Mouse (Mus musculus): ENCODE measurements around the gene 4931440F15Rik. TPM values are rescaled to one million over a fixed set of nuclear protein-coding genes. Genes with fewer than 3 reads are reported as not detected.

Gene 4931440F15Rik
- polyA plus RNA-seq, 1 experiment from 2014 or later = 0.23 TPM

DNA sequence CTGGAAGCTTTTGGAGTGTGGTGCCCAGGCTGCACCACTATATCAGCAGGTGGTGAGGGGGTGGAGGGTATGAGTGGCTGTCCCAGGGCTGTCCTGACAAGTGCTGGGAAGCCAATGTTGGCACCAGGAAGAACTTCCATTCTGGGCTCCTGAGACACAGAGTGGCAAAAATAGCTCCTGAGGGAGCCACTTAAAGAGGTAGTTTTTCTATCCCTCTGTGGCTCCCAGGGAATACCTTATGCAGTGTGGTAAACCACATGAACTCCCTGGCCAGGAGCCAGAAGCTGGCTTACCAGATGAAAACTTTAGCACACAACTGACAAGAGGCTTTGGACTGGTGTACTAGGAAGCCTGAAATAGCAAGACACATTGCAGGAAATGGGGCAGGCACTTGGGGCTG, 47.5 kb downstream of the 4931440F15Rik start:
- H3K4me3 ChIP-seq = no peak overlapping the region
- H3K27ac ChIP-seq (replicated peaks) = peak overlapping the region; percentile 87
- no peaks in the 10 kb centered on the region for H3K36me3 ChIP-seq
- H3K9ac ChIP-seq = no peak overlapping the region
- peak; percentile 66; the same call in 1 of the 2 replicates for ATAC-seq (ENCODE audit: extremely low read depth, insufficient number of reproducible peaks, low FRiP score, low TSS enrichment)
- H3K9me3 ChIP-seq = no peaks in the 10 kb centered on the region
- no peak overlapping the region for H3K4me2 ChIP-seq
- H3K4me1 ChIP-seq = peaks cover 25% of the 10 kb centered on the region
- no peaks in the 10 kb centered on the region for H3K27me3 ChIP-seq (replicated peaks)

DNA sequence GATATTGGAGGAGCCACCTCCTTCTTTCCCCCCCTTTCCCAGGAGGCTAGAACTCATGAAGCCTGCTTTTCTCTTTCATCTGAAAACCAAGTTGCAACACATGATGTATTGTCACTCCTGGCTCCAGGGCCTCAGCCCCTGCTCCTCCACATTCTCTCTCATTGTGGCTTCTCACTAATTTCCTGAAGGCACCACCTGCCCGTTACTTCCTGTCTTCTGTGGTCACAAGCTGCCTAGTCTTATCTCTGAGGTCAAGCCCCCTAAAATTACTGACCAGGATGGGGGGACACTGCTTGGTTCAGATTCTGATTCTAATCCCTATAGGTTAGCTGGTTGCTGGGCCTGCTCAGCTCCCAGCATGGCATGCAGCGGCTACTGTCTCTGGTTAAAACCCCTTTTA, 50.7 kb downstream of the 4931440F15Rik start:
- Histone ChIP-seq H3K36me3 (no peaks in the 10 kb centered on the region), H3K9ac (no peak overlapping the region), H3K4me3 (no peak overlapping the region), H3K4me2 (no peak overlapping the region), H3K9me3 (no peaks in the 10 kb centered on the region), H3K27ac (replicated peaks) (no peak overlapping the region; the same call in 1 of the 2 replicates), H3K27me3 (replicated peaks) (no peaks in the 10 kb centered on the region), H3K4me1 (peaks cover 45% of the 10 kb centered on the region)
- ATAC-seq (ENCODE audit: extremely low read depth, insufficient number of reproducible peaks, low FRiP score, low TSS enrichment) = no peak
- 56% methylated on average over 2 of the region's 2 CpGs for WGBS

DNA sequence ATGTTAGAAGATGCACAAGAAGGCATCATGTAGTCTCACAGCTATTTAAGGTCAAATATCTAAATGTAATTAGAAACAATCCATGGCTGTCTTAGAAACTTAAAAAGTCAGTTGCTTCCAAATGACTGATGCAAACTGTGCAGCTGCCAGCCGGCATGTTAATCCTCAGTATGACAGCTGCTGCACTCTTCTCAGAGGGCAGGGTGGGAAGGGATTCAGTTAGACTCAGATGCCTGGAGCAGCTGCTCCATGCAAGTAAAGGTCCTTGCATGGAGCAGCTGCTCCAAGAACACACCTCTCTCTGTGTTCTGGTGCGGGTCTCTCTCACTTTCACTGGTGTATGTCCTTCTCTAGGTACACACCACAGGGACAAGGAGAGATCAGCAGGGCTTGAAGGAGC, 51.2 kb downstream of the 4931440F15Rik start:
- Histone ChIP-seq H3K27me3 (replicated peaks) (no peaks in the 10 kb centered on the region), H3K4me1 (peaks cover 45% of the 10 kb centered on the region), H3K9me3 (no peaks in the 10 kb centered on the region), H3K27ac (replicated peaks) (no peak overlapping the region; the same call in 1 of the 2 replicates), H3K9ac (no peak overlapping the region), H3K36me3 (no peaks in the 10 kb centered on the region), H3K4me2 (no peak overlapping the region), H3K4me3 (no peak overlapping the region)
- WGBS = 40% methylated on average over 2 of the region's 2 CpGs
- no peak for ATAC-seq (ENCODE audit: extremely low read depth, insufficient number of reproducible peaks, low FRiP score, low TSS enrichment)

Other genes starting within 250 kb of the 4931440F15Rik start
- gene Rtn4, start 132.7 kb downstream of the 4931440F15Rik start, polyA plus RNA-seq (2015; fragmentation: Nextera tagmentation; extraction: Ambion mirVana) = 56.7 and 60.7 TPM in 2 replicates
- gene Eml6, start 200.4 kb upstream of the 4931440F15Rik start, polyA plus RNA-seq (2015; fragmentation: Nextera tagmentation; extraction: Ambion mirVana) = 0.38 and 0.52 TPM in 2 replicates